Mouse (Mus musculus) granulocyte monocyte progenitor cell, adult 5-6 weeks (primary cell): Measurements from ENCODE around the gene Emx1. TPM values are rescaled to one million over a fixed set of nuclear protein-coding genes. Genes with fewer than 3 reads are reported as not detected.
A peak's percentile ranks its signal among the peaks of the same experiment; 100 is the strongest.

Experiments
- ATAC-seq: replicated peaks from 2 replicates; pipeline ENCODE4 v1.8.0; 2016; ENCODE audit warnings: mild to moderate bottlenecking, moderate TSS enrichment, inconsistent platforms; ENCODE audit not compliant: poor library complexity, severe bottlenecking
- total RNA-seq, 2 experiments: library from RNA; stranded (forward) in 1 of 2; stranded (reverse) in 1 of 2; fragments of 200-712, 200-1000 nt in 1 of 2; fragments of >200 nt in 1 of 2; fragmentation: Nextera tagmentation in 1 of 2; gene quantifications; 2 replicates each; pipeline ENCODE4 v1.2.3; 2014 to 2017

Emx1 gene
- total RNA-seq, 2 experiments from 2014 or later = not detected

- no peak for ATAC-seq
These were observed 37.2 kb downstream of the Emx1 start for GRCm38 (mm10) chr6:85224442-85224891.

GRCm38 (mm10) chr6:85226570-85226969 is 39.3 kb downstream of the Emx1 start:
- ATAC-seq = no peak

- no peak for ATAC-seq
These were observed 40.3 kb downstream of the Emx1 start for GRCm38 (mm10) chr6:85227520-85227919.

- ATAC-seq = no peak
These were observed 43.5 kb downstream of the Emx1 start for GRCm38 (mm10) chr6:85230762-85231161.

GRCm38 (mm10) chr6:85231469-85231868 is 44.2 kb downstream of the Emx1 start:
- ATAC-seq = no peak

- no peak for ATAC-seq
These were observed 44.8 kb downstream of the Emx1 start for GRCm38 (mm10) chr6:85232045-85232444.

- no peak for ATAC-seq
These were observed 45.8 kb downstream of the Emx1 start for GRCm38 (mm10) chr6:85232836-85233623.

- ATAC-seq = no peak
These were observed 47.6 kb downstream of the Emx1 start for GRCm38 (mm10) chr6:85234796-85235195.

GRCm38 (mm10) chr6:85237001-85237400 is 49.8 kb downstream of the Emx1 start:
- no peak for ATAC-seq

- ATAC-seq = no peak
These were observed 50.5 kb downstream of the Emx1 start for GRCm38 (mm10) chr6:85237595-85238337.

- peak; percentile 75 for ATAC-seq
These were observed 51.8 kb downstream of the Emx1 start for GRCm38 (mm10) chr6:85239044-85239489.

- ATAC-seq = no peak
These were observed 62.6 kb downstream of the Emx1 start for GRCm38 (mm10) chr6:85249821-85250220.

- ATAC-seq = no peak
These were observed 63.6 kb downstream of the Emx1 start for GRCm38 (mm10) chr6:85250811-85251241.

GRCm38 (mm10) chr6:85252251-85253058 is 65.2 kb downstream of the Emx1 start:
- no peak for ATAC-seq

GRCm38 (mm10) chr6:85253275-85253674 is 66.0 kb downstream of the Emx1 start:
- peak; percentile 67; the same call in 1 of the 2 replicates for ATAC-seq

Other genes starting within 250 kb of the Emx1 start
- 9.5 and 15.9 TPM in 2 replicates for gene Exoc6b, start 117.9 kb upstream of the Emx1 start, total RNA-seq (2014; fragmentation: Nextera tagmentation)
- 8.0 and 9.8 TPM in 2 replicates for gene Exoc6b, start 117.9 kb upstream of the Emx1 start, total RNA-seq (2017)
- gene Spr, start 49.7 kb upstream of the Emx1 start, total RNA-seq (2014; fragmentation: Nextera tagmentation) = 23.9 and 29.4 TPM in 2 replicates
- gene Spr, start 49.7 kb upstream of the Emx1 start, total RNA-seq (2017) = 17.5 and 17.7 TPM in 2 replicates
- gene Sfxn5, start 146.0 kb downstream of the Emx1 start, total RNA-seq (2014; fragmentation: Nextera tagmentation) = 0.92 and 2.1 TPM in 2 replicates
- gene Sfxn5, start 146.0 kb downstream of the Emx1 start, total RNA-seq (2017) = 0.93 and 2.0 TPM in 2 replicates
- 5.4 TPM in 2 replicates for gene Rab11fip5, start 187.2 kb downstream of the Emx1 start, total RNA-seq (2014; fragmentation: Nextera tagmentation)
- gene Rab11fip5, start 187.2 kb downstream of the Emx1 start, total RNA-seq (2017) = 3.2 and 3.6 TPM in 2 replicates
- not detected in 2 replicates for gene Noto, start 236.4 kb downstream of the Emx1 start, total RNA-seq (2014; fragmentation: Nextera tagmentation)
- not detected in 2 replicates for gene Noto, start 236.4 kb downstream of the Emx1 start, total RNA-seq (2017)
- gene Smyd5, start 244.6 kb downstream of the Emx1 start, total RNA-seq (2014; fragmentation: Nextera tagmentation) = 54.1 and 64.2 TPM in 2 replicates
- 50.5 and 56.3 TPM in 2 replicates for gene Smyd5, start 244.6 kb downstream of the Emx1 start, total RNA-seq (2017)